Mouse (Mus musculus) cortical plate, adult 2 months (tissue): ENCODE data around the gene Arhgap4.
A peak's percentile ranks its signal among the peaks of the same experiment; 100 is the strongest.

Experiments used
- CTCF ChIP-seq: fragments of 200-500 bp; IDR thresholded peaks from 2 replicates; pipeline ENCODE4 v1.5.1; 2011; ENCODE audit warnings: mild to moderate bottlenecking, control low read depth, low read length; ENCODE audit not compliant: insufficient read depth; ENCODE audit errors: extremely low read depth
- POLR2A ChIP-seq: fragments of 200-500 bp; IDR thresholded peaks from 2 replicates; pipeline ENCODE4 v1.6.1; 2011; ENCODE audit warnings: mild to moderate bottlenecking, low read length, control low read depth; ENCODE audit not compliant: insufficient read depth; ENCODE audit errors: extremely low read depth

GRCm38 (mm10) chrX:73880194-73881035, 41.3 kb downstream of the Arhgap4 start:
- 0 out of 2 replicates have a peak, but pooled peaks have one; percentile 23 for TF ChIP-seq POLR2A
- TF ChIP-seq CTCF = no peak
